Mouse (Mus musculus) CH12.LX (cell line): Measurements from ENCODE around the gene Gm20388. TPM values are rescaled to one million over a fixed set of nuclear protein-coding genes. Genes with fewer than 3 reads are reported as not detected.
A peak's percentile ranks its signal among the peaks of the same experiment; 100 is the strongest.

Experiments used
- DNase-seq: peaks from one replicate; pipeline ENCODE4 v3.0.0-alpha.2; 2013; ENCODE audit errors: extremely low read depth
- H3K27ac ChIP-seq: 2 replicates; pipeline ENCODE4 v1.5.1; 2012; ENCODE audit warnings: low read depth, mild to moderate bottlenecking, control low read depth, moderate library complexity; ENCODE audit not compliant: insufficient read depth
- H3K27me3 ChIP-seq: replicated peaks from 2 replicates; pipeline ENCODE3; 2012; ENCODE audit warnings: inconsistent platforms
- H3K36me3 ChIP-seq, 2 experiments: replicated peaks in 1 of 2; 2 replicates each; pipeline versions ENCODE3 to v1.6.1; 2012; ENCODE audit warnings: inconsistent platforms in 1 of 2, low read length in 1 of 2, mild to moderate bottlenecking in 1 of 2, mixed read lengths in 1 of 2, moderate library complexity in 1 of 2; ENCODE audit not compliant: control insufficient read depth in 1 of 2, insufficient read depth in 1 of 2
- H3K4me1 ChIP-seq, 2 experiments: 2 replicates each; pipeline ENCODE4 v1.6.1; 2012; ENCODE audit warnings: inconsistent platforms in 1 of 2, moderate library complexity in 1 of 2; ENCODE audit not compliant: insufficient read depth in 2 of 2, control insufficient read depth in 1 of 2
- H3K4me2 ChIP-seq: 2 replicates; pipeline ENCODE4 v1.6.1; 2012; ENCODE audit warnings: low read depth, mild to moderate bottlenecking, control low read depth; ENCODE audit not compliant: poor library complexity, insufficient read depth, severe bottlenecking
- H3K4me3 ChIP-seq, 3 experiments: fragments of 150-350 bp in 1 of 3; sonication (generic) in 1 of 3; replicated peaks in 1 of 3; 2 replicates each; pipeline versions ENCODE3 to v1.5.1; 2011 to 2012; ENCODE audit warnings: low read depth in 2 of 3, low read length in 2 of 3, mild to moderate bottlenecking in 2 of 3, moderate library complexity in 2 of 3, control low read depth in 1 of 3, improper control_type of control experiment in 1 of 3, inconsistent platforms in 1 of 3, mixed read lengths in 1 of 3; ENCODE audit not compliant: poor library complexity in 1 of 3
- H3K79me2 ChIP-seq: replicated peaks from 2 replicates; pipeline ENCODE4 v1.6.1; 2012; ENCODE audit warnings: mild to moderate bottlenecking, moderate library complexity; ENCODE audit not compliant: control insufficient read depth, poor library complexity, insufficient read depth, severe bottlenecking; ENCODE audit errors: extremely low read depth
- H3K9ac ChIP-seq: 2 replicates; pipeline ENCODE4 v1.6.1; 2012; ENCODE audit warnings: low read depth, mild to moderate bottlenecking, control low read depth, moderate library complexity; ENCODE audit not compliant: insufficient read depth
- H3K9me3 ChIP-seq: replicated peaks from 2 replicates; pipeline ENCODE3; 2012; ENCODE audit warnings: low read length, inconsistent platforms, mixed read lengths
- CHD1 ChIP-seq: IDR thresholded peaks from 2 replicates; pipeline ENCODE4 v1.6.1; 2012; ENCODE audit warnings: low read depth, low read length, improper control_type of control experiment, inconsistent platforms
- CTCF ChIP-seq, 2 experiments: IDR thresholded peaks in 1 of 2; conservative IDR thresholded peaks in 1 of 2; 2 replicates each; pipeline ENCODE4 v1.5.1; 2011 to 2012; ENCODE audit warnings: low read depth in 2 of 2, low read length in 2 of 2, improper control_type of control experiment in 1 of 2, inconsistent platforms in 1 of 2, mild to moderate bottlenecking in 1 of 2, moderate library complexity in 1 of 2
- ELF1 ChIP-seq: IDR thresholded peaks from 2 replicates; pipeline ENCODE4 v1.6.1; 2014; ENCODE audit warnings: low read depth, mild to moderate bottlenecking, inconsistent platforms, low read length, improper control_type of control experiment
- EP300 ChIP-seq: IDR thresholded peaks from 2 replicates; pipeline ENCODE4 v1.6.1; 2011; ENCODE audit warnings: low read length, improper control_type of control experiment
- GABPA ChIP-seq: IDR thresholded peaks from 2 replicates; pipeline ENCODE4 v1.6.1; 2012; ENCODE audit warnings: low read depth, low read length, improper control_type of control experiment, inconsistent platforms; ENCODE audit not compliant: insufficient replicate concordance
- IRF4 ChIP-seq: IDR thresholded peaks from 2 replicates; pipeline ENCODE4 v1.6.1; 2014; ENCODE audit warnings: low read depth, mild to moderate bottlenecking, inconsistent platforms, low read length, improper control_type of control experiment
- JUND ChIP-seq: conservative IDR thresholded peaks from 2 replicates; pipeline ENCODE4 v1.6.1; 2011; ENCODE audit warnings: low read depth, low read length, improper control_type of control experiment
- KAT2A ChIP-seq: IDR thresholded peaks from 2 replicates; pipeline ENCODE4 v1.6.1; 2012; ENCODE audit warnings: low read length, improper control_type of control experiment, inconsistent platforms; ENCODE audit not compliant: insufficient replicate concordance
- MYC ChIP-seq: IDR thresholded peaks from 2 replicates; pipeline ENCODE4 v1.6.1; 2011; ENCODE audit warnings: low read depth, mild to moderate bottlenecking, improper control_type of control experiment, low read length
- NRF1 ChIP-seq: IDR thresholded peaks from 2 replicates; pipeline ENCODE4 v1.6.1; 2014; ENCODE audit warnings: low read depth, mild to moderate bottlenecking, inconsistent platforms, low read length, improper control_type of control experiment, moderate library complexity
- POLR2AphosphoS2 ChIP-seq: IDR thresholded peaks from 2 replicates; pipeline ENCODE4 v1.6.1; 2011; ENCODE audit warnings: low read depth, low read length, improper control_type of control experiment
- RAD21 ChIP-seq: IDR thresholded peaks from 2 replicates; pipeline ENCODE4 v1.6.1; 2011; ENCODE audit warnings: low read depth, mild to moderate bottlenecking, low read length, improper control_type of control experiment, moderate library complexity
- RCOR1 ChIP-seq: conservative IDR thresholded peaks from 2 replicates; pipeline ENCODE4 v1.6.1; 2012; ENCODE audit warnings: low read depth, mild to moderate bottlenecking, inconsistent platforms, low read length, improper control_type of control experiment
- SIN3A ChIP-seq: IDR thresholded peaks from 2 replicates; pipeline ENCODE4 v1.6.1; 2012; ENCODE audit warnings: low read length, improper control_type of control experiment, inconsistent platforms
- SMC3 ChIP-seq: IDR thresholded peaks from 2 replicates; pipeline ENCODE4 v1.6.1; 2011; ENCODE audit warnings: low read depth, low read length, improper control_type of control experiment
- ZKSCAN1 ChIP-seq: IDR thresholded peaks from 2 replicates; pipeline ENCODE4 v1.6.1; 2012; ENCODE audit warnings: low read depth, inconsistent platforms, low read length, improper control_type of control experiment, borderline replicate concordance
- ZMIZ1 ChIP-seq: IDR thresholded peaks from 2 replicates; pipeline ENCODE4 v1.6.1; 2012; ENCODE audit warnings: low read depth, mild to moderate bottlenecking, inconsistent platforms, low read length, improper control_type of control experiment
- dilution Hi-C: fragments of 300-500 bp; cut with MboI; formaldehyde crosslinking; loops from 2 replicates; pipeline ENCODE4 v1.14.3; 2020; ENCODE audit warnings: low sequenced_read_pairs; ENCODE audit not compliant: extremely low pct_unique_long_range_greater_than_20kb, extremely low pct_ligation_motif_present
- in situ Hi-C: fragments of 300-500 bp; cut with MboI; formaldehyde crosslinking; loops from 3 replicates; pipeline ENCODE4 v1.14.3; 2019; ENCODE audit warnings: low sequenced_read_pairs, low pct_ligation_motif_present, low pct_unique_long_range_greater_than_20kb, mixed read lengths
- polyA plus RNA-seq: library from polyadenylated mRNA; unstranded; fragments of >175 nt; gene quantifications from 2 replicates; pipeline ENCODE4 v1.2.1, GENCODE M21; 2012; ENCODE audit warnings: low read depth; ENCODE audit not compliant: insufficient read length
- total RNA-seq, 2 experiments: library from RNA; depleted of rRNA; stranded (reverse); fragments of 300-350 nt in 1 of 2; fragments of >200 nt in 1 of 2; gene quantifications; 2 replicates each; pipeline ENCODE4 v1.2.3; 2012 to 2014

Gene Gm20388
- total and polyA plus RNA-seq, 3 experiments = 14.8 to 26.3 (median 22.2) TPM

DNA sequence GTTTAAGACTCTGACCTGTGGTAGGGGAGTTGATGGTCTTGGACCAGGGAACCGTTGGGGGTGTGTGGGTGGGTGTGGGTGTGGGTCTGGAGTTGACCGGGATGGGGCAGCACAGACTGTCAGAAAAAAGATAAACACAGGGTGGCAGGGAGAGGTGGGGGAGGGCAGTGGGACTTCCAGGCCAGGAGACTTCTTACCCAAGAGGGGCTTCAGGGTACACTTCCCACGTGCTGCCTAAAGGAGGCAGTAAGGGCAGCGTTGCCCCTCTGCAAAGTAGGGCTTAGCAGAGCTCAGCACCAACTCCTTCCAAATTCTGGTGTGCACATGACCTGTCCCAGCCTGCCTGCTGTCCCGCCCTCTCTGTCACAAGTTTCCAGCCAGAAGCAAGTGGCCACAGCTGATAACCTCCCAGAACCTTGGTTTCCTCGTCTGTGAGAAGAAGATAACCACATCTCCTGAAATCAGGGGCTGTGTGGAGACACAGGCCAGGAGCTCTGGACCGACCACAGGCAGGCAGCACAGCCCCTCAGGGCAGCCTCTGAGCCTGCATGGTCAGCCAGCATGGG is 2808.9 kb downstream of the Gm20388 start:
- H3K27me3 ChIP-seq = peaks cover 10% of the 10 kb centered on the region
- no peak overlapping the region for H3K27ac ChIP-seq
- H3K79me2 ChIP-seq = no peaks in the 10 kb centered on the region
- no peak overlapping the region for H3K4me2 ChIP-seq
- dilution Hi-C loops = no loop called here
- no peaks in the 10 kb centered on the region for H3K36me3 ChIP-seq
- in situ Hi-C loops = loop anchor here (5.0 kb wide), 2 partner anchors 38 to 78 kb away; no protein-coding TSS in a partner anchor
- peak in 1 of 2 experiments; percentile 34; a peak in 2 of 4 replicates for TF ChIP-seq CTCF (conservative IDR thresholded peaks at IDR 0.05 in 1 of 2, IDR thresholded peaks at IDR 0.05 in 1 of 2; ENCODE audit: low read depth in 2 of 2, low read length in 2 of 2)
- TF ChIP-seq ZKSCAN1 = no peak
- no peak; the same call in 1 of the 2 replicates for TF ChIP-seq SMC3
- no peak for TF ChIP-seq EP300
- peak; percentile 10 for TF ChIP-seq RAD21
- no peak overlapping the region for H3K9ac ChIP-seq
- peaks cover 22 to 44% of the 10 kb centered on the region in 2 experiments for H3K4me1 ChIP-seq
- no peak for DNase-seq
- no peak overlapping the region for H3K4me3 ChIP-seq
- no peaks in the 10 kb centered on the region for H3K9me3 ChIP-seq

DNA sequence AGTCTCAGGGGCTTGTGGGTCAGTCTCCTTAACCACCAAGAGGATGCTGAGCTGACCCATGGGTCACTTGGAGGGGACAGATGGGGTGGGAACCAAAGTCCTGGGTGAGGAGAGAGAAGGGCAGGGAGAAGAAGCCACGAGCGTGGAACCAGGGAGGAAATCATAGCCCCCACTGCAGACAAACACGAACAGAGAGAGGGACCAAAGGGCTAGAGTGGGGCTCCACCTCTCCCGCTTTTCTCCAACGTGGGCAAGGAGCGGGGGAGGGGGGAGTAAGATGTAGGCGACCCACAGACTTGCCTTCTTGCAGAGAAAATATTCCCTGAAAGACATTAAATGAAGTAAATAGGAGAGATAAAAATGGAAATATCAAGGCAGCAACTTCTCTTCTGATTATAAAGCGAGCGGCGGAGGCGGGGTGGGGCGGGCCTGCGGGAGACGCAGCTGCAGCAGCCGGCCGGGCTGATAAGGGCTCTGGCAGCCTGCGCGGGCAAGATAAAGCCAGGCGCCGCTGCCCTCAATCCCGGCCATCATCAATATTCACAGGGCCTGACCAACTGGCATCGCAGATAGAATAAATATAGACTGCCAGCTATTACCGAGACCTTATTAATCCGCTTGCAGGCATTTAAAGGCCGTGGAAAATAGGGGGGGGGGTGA is 2809.6 kb downstream of the Gm20388 start:
- peaks cover 10% of the 10 kb centered on the region for H3K27me3 ChIP-seq
- no peaks in the 10 kb centered on the region for H3K79me2 ChIP-seq
- no peak for DNase-seq
- no peak overlapping the region for H3K4me2 ChIP-seq
- H3K9ac ChIP-seq = no peak overlapping the region
- H3K9me3 ChIP-seq = no peaks in the 10 kb centered on the region
- in situ Hi-C loops = no loop called here
- dilution Hi-C loops = no loop called here
- H3K4me1 ChIP-seq = peaks cover 22 to 44% of the 10 kb centered on the region in 2 experiments
- H3K4me3 ChIP-seq = no peak overlapping the region
- H3K36me3 ChIP-seq = no peaks in the 10 kb centered on the region
- no peak overlapping the region for H3K27ac ChIP-seq
- TF ChIP-seq MYC (no peak), CHD1 (no peak), KAT2A (no peak), SIN3A (no peak), NRF1 (no peak)

- Histone ChIP-seq H3K4me1 (peaks cover 22 to 44% of the 10 kb centered on the region in 2 experiments), H3K9me3 (no peaks in the 10 kb centered on the region), H3K4me2 (no peak overlapping the region), H3K36me3 (no peaks in the 10 kb centered on the region), H3K27ac (no peak overlapping the region), H3K27me3 (peaks cover 10% of the 10 kb centered on the region), H3K4me3 (no peak overlapping the region), H3K79me2 (no peaks in the 10 kb centered on the region), H3K9ac (no peak overlapping the region)
- TF ChIP-seq ZMIZ1 (no peak), ELF1 (no peak), POLR2AphosphoS2 (no peak), IRF4 (no peak), CTCF (conservative IDR thresholded peaks at IDR 0.05 in 1 of 2, IDR thresholded peaks at IDR 0.05 in 1 of 2; ENCODE audit: low read depth in 2 of 2, low read length in 2 of 2) (no peak), JUND (no peak), RCOR1 (no peak), GABPA (no peak)
- dilution Hi-C loops (no loop called here), in situ Hi-C loops (no loop called here)
- no peak for DNase-seq
These were observed 2810.4 kb downstream of the Gm20388 start for GRCm38 (mm10) chr8:122720811-122721640.
